Mouse (Mus musculus): ENCODE measurements around the gene Serinc1. TPM values are rescaled to one million over a fixed set of nuclear protein-coding genes. Genes with fewer than 3 reads are reported as not detected.

Gene Serinc1
- total and polyA plus RNA-seq, 3 experiments, result 38.3 to 42.8 TPM; not detected in 1

GRCm38 (mm10) chr10:57572130-57572529, 39.8 kb upstream of the Serinc1 start:
- H3K79me2 ChIP-seq (ENCODE audit: control insufficient read depth, insufficient read depth, low read length, poor library complexity), result no peaks in the 10 kb centered on the region
- H3K9ac ChIP-seq (ENCODE audit: control insufficient read depth, low read depth, low read length, poor library complexity, severe bottlenecking), result no peak overlapping the region
- H3K27me3 ChIP-seq (ENCODE audit: control insufficient read depth in 1 of 2, insufficient read depth in 2 of 2, low read length in 2 of 2), result no peaks in the 10 kb centered on the region
- H3K4me1 ChIP-seq (ENCODE audit: control insufficient read depth in 1 of 2, insufficient read depth in 2 of 2, low read length in 2 of 2), result no peaks in the 10 kb centered on the region
- TF ChIP-seq EP300 (IDR thresholded peaks at IDR 0.05; ENCODE audit: low read depth in 1 of 2, low read length in 2 of 2), result no peak
- no peak for TF ChIP-seq ELF1 (IDR thresholded peaks at IDR 0.05; ENCODE audit: low read depth, low read length)
- H3K4me3 ChIP-seq (ENCODE audit: control insufficient read depth in 1 of 2, insufficient read depth in 1 of 2, low read depth in 2 of 2, low read length in 2 of 2), result no peak overlapping the region
- H3K36me3 ChIP-seq (ENCODE audit: control insufficient read depth in 1 of 2, insufficient read depth in 2 of 2, low read length in 2 of 2), result no peaks in the 10 kb centered on the region
- no peak overlapping the region for H3K27ac ChIP-seq (ENCODE audit: control insufficient read depth, low read depth, low read length)
- no peak for DNase-seq (ENCODE audit: low read depth, low spot score)
- no peaks in the 10 kb centered on the region for H3K9me3 ChIP-seq (replicated peaks; ENCODE audit: insufficient read depth, low read length)

GRCm38 (mm10) chr10:57571211-57571730, 38.9 kb upstream of the Serinc1 start:
- TF ChIP-seq KAT2A (conservative IDR thresholded peaks at IDR 0.05; ENCODE audit: low read depth, low read length) (no peak), CTCF (IDR thresholded peaks at IDR 0.05 in 2 of 3, conservative IDR thresholded peaks at IDR 0.05 in 1 of 3; ENCODE audit: control insufficient read depth in 1 of 3, insufficient read depth in 1 of 3, low read depth in 2 of 3, low read length in 3 of 3, poor library complexity in 1 of 3, severe bottlenecking in 1 of 3) (peak; percentile 61 to 67 (median 63)), RAD21 (IDR thresholded peaks at IDR 0.05; ENCODE audit: low read depth, low read length) (peak; percentile 29), ZKSCAN1 (IDR thresholded peaks at IDR 0.05; ENCODE audit: low read depth, low read length) (no peak), SMC3 (IDR thresholded peaks at IDR 0.05; ENCODE audit: low read depth, low read length) (peak; percentile 27), POLR2A (IDR thresholded peaks at IDR 0.05; ENCODE audit: control insufficient read depth in 1 of 2, insufficient read depth in 1 of 2, low read depth in 1 of 2, low read length in 2 of 2, poor library complexity in 1 of 2) (no peak)
- H3K27me3 ChIP-seq (ENCODE audit: control insufficient read depth in 1 of 2, insufficient read depth in 2 of 2, low read length in 2 of 2), result no peaks in the 10 kb centered on the region
- DNase-seq (ENCODE audit: low read depth, low spot score), result peak; percentile 60
- no peak overlapping the region for H3K9ac ChIP-seq (ENCODE audit: control insufficient read depth, low read depth, low read length, poor library complexity, severe bottlenecking)
- H3K36me3 ChIP-seq (ENCODE audit: control insufficient read depth in 1 of 2, insufficient read depth in 2 of 2, low read length in 2 of 2), result no peaks in the 10 kb centered on the region
- no peaks in the 10 kb centered on the region for H3K79me2 ChIP-seq (ENCODE audit: control insufficient read depth, insufficient read depth, low read length, poor library complexity)
- no peaks in the 10 kb centered on the region for H3K9me3 ChIP-seq (replicated peaks; ENCODE audit: insufficient read depth, low read length)
- no peaks in the 10 kb centered on the region; a peak in 1 of 4 replicates for H3K4me1 ChIP-seq (ENCODE audit: control insufficient read depth in 1 of 2, insufficient read depth in 2 of 2, low read length in 2 of 2)
- no peak overlapping the region for H3K27ac ChIP-seq (ENCODE audit: control insufficient read depth, low read depth, low read length)
- H3K4me3 ChIP-seq (ENCODE audit: control insufficient read depth in 1 of 2, insufficient read depth in 1 of 2, low read depth in 2 of 2, low read length in 2 of 2), result no peak overlapping the region

- Histone ChIP-seq H3K9me3 (replicated peaks; ENCODE audit: insufficient read depth, low read length) (no peaks in the 10 kb centered on the region), H3K4me3 (ENCODE audit: control insufficient read depth in 1 of 2, insufficient read depth in 1 of 2, low read depth in 2 of 2, low read length in 2 of 2) (no peak overlapping the region), H3K27ac (ENCODE audit: control insufficient read depth, low read depth, low read length) (no peak overlapping the region), H3K9ac (ENCODE audit: control insufficient read depth, low read depth, low read length, poor library complexity, severe bottlenecking) (no peak overlapping the region), H3K27me3 (ENCODE audit: control insufficient read depth in 1 of 2, insufficient read depth in 2 of 2, low read length in 2 of 2) (no peaks in the 10 kb centered on the region), H3K4me1 (ENCODE audit: control insufficient read depth in 1 of 2, insufficient read depth in 2 of 2, low read length in 2 of 2) (peaks cover 0 to 4% of the 10 kb centered on the region in 2 experiments; a peak in 2 of 4 replicates), H3K79me2 (ENCODE audit: control insufficient read depth, insufficient read depth, low read length, poor library complexity) (no peaks in the 10 kb centered on the region), H3K36me3 (ENCODE audit: control insufficient read depth in 1 of 2, insufficient read depth in 2 of 2, low read length in 2 of 2) (no peaks in the 10 kb centered on the region)
- no peak for TF ChIP-seq MYB (IDR thresholded peaks at IDR 0.05; ENCODE audit: low read depth, low read length)
- TF ChIP-seq POLR2A (IDR thresholded peaks at IDR 0.05; ENCODE audit: control insufficient read depth in 1 of 2, insufficient read depth in 1 of 2, low read depth in 1 of 2, low read length in 2 of 2, poor library complexity in 1 of 2), result no peak
- no peak for TF ChIP-seq MXI1 (IDR thresholded peaks at IDR 0.05; ENCODE audit: low read depth, low read length)
- TF ChIP-seq TBP (IDR thresholded peaks at IDR 0.05; ENCODE audit: low read depth, low read length), result no peak
- no peak for DNase-seq (ENCODE audit: low read depth, low spot score)
These were observed 36.9 kb upstream of the Serinc1 start for GRCm38 (mm10) chr10:57569023-57569931.
